Mouse (Mus musculus): ENCODE data around the gene Tax1bp1.
"Not testable (repeated sequence)": the region's sequence is repeated elsewhere in the genome, so short reads cannot be mapped to it uniquely, and the experiment has no call there.

The Tax1bp1 gene

GRCm38 (mm10) chr6:52713104-52713896 is at the start of gene Tax1bp1:
Gene Tax1bp1, plus strand, starts transcription at chr6:52713729.
- DNase-seq (ENCODE audit: low spot score) = peak; percentile 85

- DNase-seq (ENCODE audit: low spot score) = no peak
Measured at GRCm38 (mm10) chr6:52667641-52668040, 45.9 kb upstream of the Tax1bp1 start.

GRCm38 (mm10) chr6:52669878-52670277 is 43.7 kb upstream of the Tax1bp1 start:
- not testable (repeated sequence) for DNase-seq (ENCODE audit: low spot score)

- no peak for DNase-seq (ENCODE audit: low spot score)
Measured at GRCm38 (mm10) chr6:52671791-52672190, 41.7 kb upstream of the Tax1bp1 start.

- no peak for DNase-seq (ENCODE audit: low spot score)
Measured at GRCm38 (mm10) chr6:52672539-52672938, 41.0 kb upstream of the Tax1bp1 start.

GRCm38 (mm10) chr6:52673706-52674105 is 39.8 kb upstream of the Tax1bp1 start:
- DNase-seq (ENCODE audit: low spot score) = no peak

- no peak for DNase-seq (ENCODE audit: low spot score)
Measured at GRCm38 (mm10) chr6:52674541-52674940, 39.0 kb upstream of the Tax1bp1 start.

GRCm38 (mm10) chr6:52675222-52675921 is 38.2 kb upstream of the Tax1bp1 start:
- no peak for DNase-seq (ENCODE audit: low spot score)

GRCm38 (mm10) chr6:52677534-52677933 is 36.0 kb upstream of the Tax1bp1 start:
- DNase-seq (ENCODE audit: low spot score) = not testable (repeated sequence)

GRCm38 (mm10) chr6:52679565-52679964 is 34.0 kb upstream of the Tax1bp1 start:
- no peak for DNase-seq (ENCODE audit: low spot score)

- no peak for DNase-seq (ENCODE audit: low spot score)
Measured at GRCm38 (mm10) chr6:52680458-52681032, 33.0 kb upstream of the Tax1bp1 start.

- no peak for DNase-seq (ENCODE audit: low spot score)
Measured at GRCm38 (mm10) chr6:52681847-52682485, 31.6 kb upstream of the Tax1bp1 start.

GRCm38 (mm10) chr6:52682607-52683006 is 30.9 kb upstream of the Tax1bp1 start:
- DNase-seq (ENCODE audit: low spot score) = no peak

GRCm38 (mm10) chr6:52686901-52687500 is 26.5 kb upstream of the Tax1bp1 start:
- no peak for DNase-seq (ENCODE audit: low spot score)

GRCm38 (mm10) chr6:52690365-52690764 is 23.2 kb upstream of the Tax1bp1 start:
- DNase-seq (ENCODE audit: low spot score) = no peak

GRCm38 (mm10) chr6:52691800-52692199 is 21.7 kb upstream of the Tax1bp1 start:
- DNase-seq (ENCODE audit: low spot score) = no peak

- DNase-seq (ENCODE audit: low spot score) = no peak
Measured at GRCm38 (mm10) chr6:52692451-52693063, 21.0 kb upstream of the Tax1bp1 start.

GRCm38 (mm10) chr6:52697964-52698535 is 15.5 kb upstream of the Tax1bp1 start:
- DNase-seq (ENCODE audit: low spot score) = no peak

- DNase-seq (ENCODE audit: low spot score) = no peak
Measured at GRCm38 (mm10) chr6:52699050-52699449, 14.5 kb upstream of the Tax1bp1 start.

GRCm38 (mm10) chr6:52699899-52700298 is 13.6 kb upstream of the Tax1bp1 start:
- no peak for DNase-seq (ENCODE audit: low spot score)

GRCm38 (mm10) chr6:52703263-52703662 is 10.3 kb upstream of the Tax1bp1 start:
- no peak for DNase-seq (ENCODE audit: low spot score)

All from layer of hippocampus, adult 9-10 months (tissue).